Mouse (Mus musculus): ENCODE results near the gene Gm20388. TPM values are rescaled to one million over a fixed set of nuclear protein-coding genes. Genes with fewer than 3 reads are reported as not detected.

The Gm20388 gene
- polyA plus RNA-seq, 1 experiment, result 10.6 TPM

GRCm38 (mm10) chr8:122303451-122303850 lies 2392.8 kb downstream of the Gm20388 start:
- 50% methylated on average over 6 of the region's 6 CpGs for WGBS
- Histone ChIP-seq H3K4me1 (ENCODE audit: control insufficient read depth, insufficient read depth, low read length) (peaks cover 11% of the 10 kb centered on the region), H3K27ac (ENCODE audit: control insufficient read depth, insufficient read depth, low read depth, low read length, poor library complexity) (no peak overlapping the region), H3K4me3 (replicated peaks; ENCODE audit: control insufficient read depth, low read depth, low read length) (no peak overlapping the region)
- TF ChIP-seq POLR2A (IDR thresholded peaks at IDR 0.05; ENCODE audit: borderline replicate concordance, control insufficient read depth, low read depth, low read length) (no peak), CTCF (IDR thresholded peaks at IDR 0.05; ENCODE audit: control insufficient read depth, insufficient read depth, low read length) (no peak)

DNA sequence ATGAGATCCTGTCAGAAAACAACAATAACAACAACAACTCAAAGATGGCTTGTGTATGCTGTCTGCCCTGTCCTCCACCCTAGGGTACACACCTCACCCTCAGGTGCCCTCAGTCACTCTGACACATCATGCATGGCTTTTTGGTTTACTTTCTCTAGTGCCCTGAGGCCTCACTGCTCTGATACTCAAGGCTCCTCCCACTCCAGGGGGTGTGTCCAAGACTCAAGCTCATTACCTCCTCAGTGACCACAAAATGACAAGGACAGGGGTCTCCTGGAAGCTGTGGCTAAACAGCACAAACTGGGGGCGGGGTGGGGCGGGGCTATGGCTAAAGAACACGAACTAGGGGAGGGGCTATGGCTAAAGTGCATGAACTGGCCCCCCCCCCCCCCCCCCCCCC lies 2393.4 kb downstream of the Gm20388 start:
- H3K27ac ChIP-seq (ENCODE audit: control insufficient read depth, insufficient read depth, low read depth, low read length, poor library complexity), result no peak overlapping the region
- H3K4me1 ChIP-seq (ENCODE audit: control insufficient read depth, insufficient read depth, low read length), result peaks cover 9% of the 10 kb centered on the region
- H3K4me3 ChIP-seq (replicated peaks; ENCODE audit: control insufficient read depth, low read depth, low read length), result no peak overlapping the region
- TF ChIP-seq POLR2A (IDR thresholded peaks at IDR 0.05; ENCODE audit: borderline replicate concordance, control insufficient read depth, low read depth, low read length) (no peak), CTCF (IDR thresholded peaks at IDR 0.05; ENCODE audit: control insufficient read depth, insufficient read depth, low read length) (no peak)
- 0% methylated on average over 3 of the region's 3 CpGs for WGBS

GRCm38 (mm10) chr8:122306660-122307399 lies 2396.2 kb downstream of the Gm20388 start:
- TF ChIP-seq CTCF (IDR thresholded peaks at IDR 0.05; ENCODE audit: control insufficient read depth, insufficient read depth, low read length) (no peak), POLR2A (IDR thresholded peaks at IDR 0.05; ENCODE audit: borderline replicate concordance, control insufficient read depth, low read depth, low read length) (no peak)
- Histone ChIP-seq H3K4me3 (replicated peaks; ENCODE audit: control insufficient read depth, low read depth, low read length) (no peak overlapping the region), H3K27ac (ENCODE audit: control insufficient read depth, insufficient read depth, low read depth, low read length, poor library complexity) (peak overlapping the region; percentile 71), H3K4me1 (ENCODE audit: control insufficient read depth, insufficient read depth, low read length) (peaks cover 9% of the 10 kb centered on the region)
- 61% methylated on average over 26 of the region's 26 CpGs for WGBS

- Histone ChIP-seq H3K4me3 (replicated peaks; ENCODE audit: control insufficient read depth, low read depth, low read length) (no peak overlapping the region), H3K27ac (ENCODE audit: control insufficient read depth, insufficient read depth, low read depth, low read length, poor library complexity) (peak overlapping the region; percentile 71), H3K4me1 (ENCODE audit: control insufficient read depth, insufficient read depth, low read length) (peaks cover 8% of the 10 kb centered on the region; the same call in 1 of the 2 replicates)
- TF ChIP-seq CTCF (IDR thresholded peaks at IDR 0.05; ENCODE audit: control insufficient read depth, insufficient read depth, low read length) (no peak), POLR2A (IDR thresholded peaks at IDR 0.05; ENCODE audit: borderline replicate concordance, control insufficient read depth, low read depth, low read length) (no peak)
- WGBS, result 82% methylated on average over 8 of the region's 8 CpGs
Measured at GRCm38 (mm10) chr8:122307836-122308235, 2397.2 kb downstream of the Gm20388 start.

DNA sequence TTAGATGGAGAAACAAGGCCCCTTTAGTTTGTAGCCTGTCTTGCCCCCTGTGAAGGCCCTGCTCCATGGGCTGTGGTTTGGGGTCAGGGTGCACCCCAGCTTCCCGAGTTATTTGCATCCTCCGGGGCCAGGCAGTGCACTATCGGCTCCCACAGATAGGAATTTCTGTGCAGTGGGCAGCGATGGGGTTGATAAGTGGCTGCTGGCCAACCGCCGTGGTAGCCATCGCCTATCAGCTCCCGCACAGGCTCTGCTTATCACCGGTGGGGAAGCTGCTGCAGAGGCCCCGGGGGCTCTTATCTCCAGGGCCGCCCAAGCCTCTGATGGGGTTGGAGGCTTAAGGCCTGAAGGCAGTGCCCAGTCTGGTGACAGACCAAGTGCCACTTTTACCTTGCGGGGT lies 2398.6 kb downstream of the Gm20388 start:
- Histone ChIP-seq H3K27ac (ENCODE audit: control insufficient read depth, insufficient read depth, low read depth, low read length, poor library complexity) (peak overlapping the region; percentile 71), H3K4me3 (replicated peaks; ENCODE audit: control insufficient read depth, low read depth, low read length) (no peak overlapping the region), H3K4me1 (ENCODE audit: control insufficient read depth, insufficient read depth, low read length) (peaks cover 7% of the 10 kb centered on the region; the same call in 1 of the 2 replicates)
- WGBS, result 34% methylated on average over 12 of the region's 12 CpGs
- TF ChIP-seq POLR2A (IDR thresholded peaks at IDR 0.05; ENCODE audit: borderline replicate concordance, control insufficient read depth, low read depth, low read length), result peak; percentile 14; the same call in 1 of the 2 replicates
- no peak for TF ChIP-seq CTCF (IDR thresholded peaks at IDR 0.05; ENCODE audit: control insufficient read depth, insufficient read depth, low read length)

DNA sequence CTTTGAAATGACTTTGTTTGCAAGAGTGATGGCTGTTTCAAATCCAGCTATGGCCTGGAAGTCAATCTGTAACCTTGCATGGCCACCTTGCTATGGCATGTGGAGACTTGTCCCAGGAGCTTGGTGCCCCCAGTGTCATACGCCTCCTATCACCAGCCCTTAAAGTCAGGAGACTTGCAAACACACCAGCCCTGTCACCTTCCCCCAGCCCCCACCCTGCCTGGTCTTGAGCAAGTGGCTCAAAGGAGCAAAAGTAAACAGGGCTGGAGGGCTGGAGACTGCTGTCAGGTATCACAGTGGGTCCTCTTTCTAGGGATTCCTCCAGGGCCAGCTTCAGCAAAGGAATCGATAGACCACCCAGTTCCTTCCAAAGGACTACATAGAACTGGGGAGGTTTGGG lies 2400.5 kb downstream of the Gm20388 start:
- peak overlapping the region; percentile 45 for H3K27ac ChIP-seq (ENCODE audit: control insufficient read depth, insufficient read depth, low read depth, low read length, poor library complexity)
- 88% methylated on average over 2 of the region's 2 CpGs for WGBS

DNA sequence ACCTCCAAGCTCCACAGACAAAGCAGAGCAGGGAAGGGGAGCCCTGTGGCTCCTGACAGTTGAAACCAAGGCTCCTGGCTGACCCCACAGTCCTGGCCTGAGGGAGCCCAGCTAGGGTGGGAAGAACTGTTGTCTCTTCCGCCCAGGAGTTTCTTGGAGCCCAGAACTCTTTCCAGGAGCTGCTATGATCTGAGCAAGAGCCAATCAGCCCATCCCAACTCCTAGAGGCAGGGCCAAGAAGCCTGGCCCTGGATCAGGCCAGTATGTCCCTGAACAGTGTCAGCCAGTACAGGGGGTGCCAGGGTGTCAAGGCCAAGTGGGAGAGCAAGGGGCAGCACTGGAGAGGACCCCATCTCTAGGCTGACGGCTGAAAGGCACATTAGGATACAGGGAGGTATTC lies 2401.9 kb downstream of the Gm20388 start:
- WGBS, result 70% methylated on average over 2 of the region's 2 CpGs

More for the DNA sequence above, 2400.5 kb downstream of the Gm20388 start:
- Histone ChIP-seq H3K4me3 (replicated peaks; ENCODE audit: control insufficient read depth, low read depth, low read length) (no peak overlapping the region), H3K4me1 (ENCODE audit: control insufficient read depth, insufficient read depth, low read length) (peaks cover 12% of the 10 kb centered on the region)
- TF ChIP-seq POLR2A (IDR thresholded peaks at IDR 0.05; ENCODE audit: borderline replicate concordance, control insufficient read depth, low read depth, low read length) (no peak), CTCF (IDR thresholded peaks at IDR 0.05; ENCODE audit: control insufficient read depth, insufficient read depth, low read length) (no peak)

GRCm38 (mm10) chr8:122313310-122313709 lies 2402.7 kb downstream of the Gm20388 start:
- TF ChIP-seq CTCF (IDR thresholded peaks at IDR 0.05; ENCODE audit: control insufficient read depth, insufficient read depth, low read length) (no peak), POLR2A (IDR thresholded peaks at IDR 0.05; ENCODE audit: borderline replicate concordance, control insufficient read depth, low read depth, low read length) (no peak)
- no peak overlapping the region for H3K4me3 ChIP-seq (replicated peaks; ENCODE audit: control insufficient read depth, low read depth, low read length)
- H3K4me1 ChIP-seq (ENCODE audit: control insufficient read depth, insufficient read depth, low read length), result peaks cover 16% of the 10 kb centered on the region
- 64% methylated on average over 12 of the region's 12 CpGs for WGBS
- H3K27ac ChIP-seq (ENCODE audit: control insufficient read depth, insufficient read depth, low read depth, low read length, poor library complexity), result peak overlapping the region; percentile 45

More for the DNA sequence above, 2401.9 kb downstream of the Gm20388 start:
- no peak for TF ChIP-seq POLR2A (IDR thresholded peaks at IDR 0.05; ENCODE audit: borderline replicate concordance, control insufficient read depth, low read depth, low read length)
- no peak for TF ChIP-seq CTCF (IDR thresholded peaks at IDR 0.05; ENCODE audit: control insufficient read depth, insufficient read depth, low read length)
- Histone ChIP-seq H3K4me3 (replicated peaks; ENCODE audit: control insufficient read depth, low read depth, low read length) (no peak overlapping the region), H3K27ac (ENCODE audit: control insufficient read depth, insufficient read depth, low read depth, low read length, poor library complexity) (peak overlapping the region; percentile 45), H3K4me1 (ENCODE audit: control insufficient read depth, insufficient read depth, low read length) (peaks cover 13% of the 10 kb centered on the region)

Measured in bone marrow, adult 2 months (tissue).